In genomic region chr1:28602383-28602782, GRCm38 (mm10) we compare ENCODE assay signal across 22 mouse cellular contexts.
DNase-seq lines count a peak whose midpoint lies in the region; ATAC-seq and TF ChIP-seq lines count a peak whose summit lies in the region.
"Had no signal": no experiment of that assay in that cellular context is flagged by ENCODE, and none has a peak within 500 bp of the region (broad histone marks: within the 10 kb centered on the region; RNA-seq: fewer than 3 reads in every experiment).

No protein-coding gene starts in this region.

- H3K27ac ChIP-seq in lung, embryonic 16.5 days (ENCODE audit: low read length) = no peak overlapping the region
- H3K27ac ChIP-seq: embryonic facial prominence, embryonic 10.5 days; embryonic facial prominence, embryonic 12.5 days; forebrain, embryonic 13.5 days had no signal

- H3K9ac ChIP-seq in lung, embryonic 16.5 days (ENCODE audit: low read length) = no peak overlapping the region
- H3K9ac ChIP-seq: embryonic facial prominence, embryonic 12.5 days; forebrain, embryonic 13.5 days had no signal

- H3K4me1 ChIP-seq in lung, embryonic 16.5 days (replicated peaks; ENCODE audit: control insufficient read depth, insufficient read depth, low read length) = no peaks in the 10 kb centered on the region
- H3K4me1 ChIP-seq in lung, adult 2 months (ENCODE audit: control insufficient read depth, insufficient read depth, low read length) = no peaks in the 10 kb centered on the region
- H3K4me1 ChIP-seq: embryonic facial prominence, embryonic 10.5 days; embryonic facial prominence, embryonic 12.5 days; forebrain, embryonic 13.5 days had no signal

- no peak overlapping the region for H3K4me2 ChIP-seq in lung, embryonic 16.5 days (ENCODE audit: low read depth, low read length)
- H3K4me2 ChIP-seq: embryonic facial prominence, embryonic 12.5 days; forebrain, embryonic 13.5 days had no signal

- no peaks in the 10 kb centered on the region for H3K36me3 ChIP-seq in lung, embryonic 16.5 days (ENCODE audit: control insufficient read depth, insufficient read depth, low read length)
- H3K36me3 ChIP-seq: embryonic facial prominence, embryonic 10.5 days; embryonic facial prominence, embryonic 12.5 days had no signal

- no peak overlapping the region for H3K4me3 ChIP-seq in lung, embryonic 16.5 days (ENCODE audit: low read length)
- H3K4me3 ChIP-seq in lung, adult 2 months (replicated peaks; ENCODE audit: extremely low read depth, low read depth, low read length) = no peak overlapping the region
- H3K4me3 ChIP-seq: embryonic facial prominence, embryonic 10.5 days; embryonic facial prominence, embryonic 12.5 days; forebrain, embryonic 13.5 days had no signal

- no peaks in the 10 kb centered on the region for H3K27me3 ChIP-seq in lung, embryonic 16.5 days (ENCODE audit: control insufficient read depth, insufficient read depth, low read depth, low read length)
- H3K27me3 ChIP-seq: embryonic facial prominence, embryonic 12.5 days; forebrain, embryonic 13.5 days; Patski had no signal

- no peak for DNase-seq in frontal cortex, postnatal 10 days (ENCODE audit: low spot score in 2 of 2)
- no peak for DNase-seq in lung, adult 2 months
- peak; percentile 42 for DNase-seq in brain, adult 2 months (ENCODE audit: low read depth, low spot score)
- peak; percentile 31 for DNase-seq in brain, embryonic 14.5 days (ENCODE audit: low read depth)
- no peak for DNase-seq in thymus, postnatal 14 days
- no peak for DNase-seq in Muller cell, postnatal 12 days (ENCODE audit: inconsistent ontology term)
- DNase-seq: adrenal gland, adult 8-10 months; adrenal gland, postnatal 14 days; adrenal gland, postnatal 36 days; cerebellum, adult 11-12 months; cerebellum, adult 2 months; cerebellum, adult 9-10 months; cerebellum, postnatal 10 days; cerebellum, postnatal 25 days had no signal

- H3K9me3 ChIP-seq in lung, embryonic 16.5 days (ENCODE audit: control insufficient read depth, low read length) = no peaks in the 10 kb centered on the region
- H3K9me3 ChIP-seq: embryonic facial prominence, embryonic 10.5 days; embryonic facial prominence, embryonic 12.5 days; forebrain, embryonic 13.5 days had no signal

- TF ChIP-seq POLR2A in lung, adult 2 months (IDR thresholded peaks at IDR 0.05; ENCODE audit: borderline replicate concordance, extremely low read depth, low read depth, low read length) = no peak
- no peak for TF ChIP-seq POLR2A in brain, embryonic 14.5 days (IDR thresholded peaks at IDR 0.05; ENCODE audit: borderline replicate concordance, extremely low read depth, insufficient read depth, insufficient read length, poor library complexity, severe bottlenecking)

- WGBS in lung, embryonic 16.5 days = 40% methylated on average over 1 of the region's 1 CpGs
- WGBS in lung, adult 2 months = 45% methylated on average over 1 of the region's 1 CpGs

- no peak for TF ChIP-seq CTCF in lung, adult 2 months (IDR thresholded peaks at IDR 0.05; ENCODE audit: insufficient read depth, low read length)
- no peak for TF ChIP-seq CTCF in brain, embryonic 14.5 days (IDR thresholded peaks at IDR 0.05; ENCODE audit: borderline replicate concordance, extremely low read depth, insufficient read depth, insufficient read length)

- peak; percentile 82 for ATAC-seq in frontal cortex, adult (ENCODE audit: low TSS enrichment)
- peak; percentile 52; the same call in 1 of the 2 replicates for ATAC-seq in lung, embryonic 16.5 days (ENCODE audit: low read depth)
- ATAC-seq: activated CD4-positive, CD25-positive, alpha-beta regulatory T cell, adult 4 months; forebrain, embryonic 13.5 days; forebrain, embryonic 16.5 days; Patski had no signal

Comparison
In these comparisons a context has a peak if more than half of its experiments do, and no peak if none do; other contexts are left out.
1. DNase-seq: peak in brain, adult 2 months (single experiment) and brain, embryonic 14.5 days (single experiment); none in frontal cortex, postnatal 10 days (0 of 2), lung, adult 2 months (single experiment), thymus, postnatal 14 days (single experiment) and Muller cell, postnatal 12 days (single experiment).